In the genomic region with DNA sequence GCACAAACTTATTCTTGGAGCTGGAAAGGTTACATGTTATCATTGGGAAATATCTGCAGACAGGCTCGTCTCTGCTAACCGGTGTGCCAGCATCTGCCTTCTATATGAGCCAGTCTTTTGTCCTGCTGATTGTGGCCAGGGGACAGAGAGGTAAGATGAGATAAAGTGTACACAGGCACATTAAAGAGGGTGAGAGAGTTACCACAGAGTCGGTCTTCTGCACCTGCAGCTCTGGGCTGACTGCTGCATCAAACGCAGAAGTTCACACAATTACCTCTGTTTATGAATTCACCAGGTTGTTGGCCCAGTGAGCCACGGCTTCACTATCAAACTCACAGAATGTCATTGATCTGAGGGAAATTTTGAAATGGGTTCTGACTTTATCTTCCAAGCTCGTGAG, we compare ENCODE assay signal across 22 mouse cellular contexts.
A peak's percentile ranks its signal among the peaks of the same experiment; 100 is the strongest.
DNase-seq lines count a peak whose midpoint lies in the region; ATAC-seq and TF ChIP-seq lines count a peak whose summit lies in the region.
"Had no signal": no experiment of that assay in that cellular context is flagged by ENCODE, and none has a peak within 500 bp of the region (broad histone marks: within the 10 kb centered on the region; RNA-seq: fewer than 3 reads in every experiment).

No protein-coding gene starts in this region.

- no peak overlapping the region for H3K4me2 ChIP-seq in forebrain, embryonic 13.5 days
- H3K4me2 ChIP-seq in forebrain, embryonic 15.5 days (replicated peaks) = no peak overlapping the region
- no peak overlapping the region for H3K4me2 ChIP-seq in midbrain, embryonic 11.5 days
- H3K4me2 ChIP-seq in midbrain, postnatal 0 days (ENCODE audit: low read depth, low read length, poor library complexity, severe bottlenecking) = no peak overlapping the region
- H3K4me2 ChIP-seq in midbrain, embryonic 15.5 days = no peak overlapping the region
- H3K4me2 ChIP-seq: heart, embryonic 12.5 days; heart, embryonic 15.5 days; hindbrain, embryonic 14.5 days had no signal

- no peaks in the 10 kb centered on the region for H3K36me3 ChIP-seq in forebrain, embryonic 13.5 days (ENCODE audit: poor library complexity, severe bottlenecking)
- no peaks in the 10 kb centered on the region for H3K36me3 ChIP-seq in forebrain, embryonic 15.5 days
- no peaks in the 10 kb centered on the region for H3K36me3 ChIP-seq in midbrain, embryonic 11.5 days (ENCODE audit: control insufficient read depth, insufficient read depth, low read length)
- no peaks in the 10 kb centered on the region for H3K36me3 ChIP-seq in midbrain, postnatal 0 days (ENCODE audit: insufficient read depth, low read length)
- no peaks in the 10 kb centered on the region for H3K36me3 ChIP-seq in midbrain, embryonic 15.5 days (replicated peaks)
- H3K36me3 ChIP-seq: forebrain, embryonic 10.5 days; heart, embryonic 12.5 days; heart, embryonic 15.5 days had no signal

- H3K27ac ChIP-seq in forebrain, embryonic 13.5 days = no peak overlapping the region
- no peak overlapping the region for H3K27ac ChIP-seq in forebrain, embryonic 15.5 days (replicated peaks)
- H3K27ac ChIP-seq in midbrain, embryonic 11.5 days (ENCODE audit: low read depth, low read length) = no peak overlapping the region
- no peak overlapping the region for H3K27ac ChIP-seq in midbrain, postnatal 0 days (ENCODE audit: low read depth, low read length)
- H3K27ac ChIP-seq in midbrain, embryonic 15.5 days = peak overlapping the region; percentile 13; the same call in 1 of the 2 replicates
- H3K27ac ChIP-seq: forebrain, embryonic 10.5 days; gastrocnemius, adult 2 months; heart, embryonic 15.5 days; hindbrain, embryonic 14.5 days had no signal

- TF ChIP-seq POLR2A in brain, embryonic 14.5 days (IDR thresholded peaks at IDR 0.05; ENCODE audit: borderline replicate concordance, extremely low read depth, insufficient read depth, insufficient read length, poor library complexity, severe bottlenecking) = no peak

- ATAC-seq in forebrain, embryonic 13.5 days = peak; percentile 38; the same call in 1 of the 2 replicates
- no peak for ATAC-seq in forebrain, embryonic 15.5 days (replicated peaks)
- ATAC-seq in midbrain, embryonic 11.5 days (ENCODE audit: low FRiP score) = peak; percentile 50
- no peak for ATAC-seq in midbrain, postnatal 0 days (ENCODE audit: low FRiP score)
- ATAC-seq in midbrain, embryonic 15.5 days (replicated peaks) = 0 out of 2 replicates have a peak, but pooled peaks have one; percentile 56

- no peak overlapping the region for H3K4me3 ChIP-seq in forebrain, embryonic 13.5 days
- H3K4me3 ChIP-seq in forebrain, embryonic 15.5 days = no peak overlapping the region
- H3K4me3 ChIP-seq in midbrain, embryonic 11.5 days (ENCODE audit: low read depth, low read length) = no peak overlapping the region
- H3K4me3 ChIP-seq in midbrain, postnatal 0 days (ENCODE audit: low read depth, low read length) = no peak overlapping the region
- no peak overlapping the region for H3K4me3 ChIP-seq in midbrain, embryonic 15.5 days
- H3K4me3 ChIP-seq: forebrain, embryonic 10.5 days; gastrocnemius, adult 2 months; heart, embryonic 12.5 days; heart, embryonic 15.5 days had no signal

- 67% methylated on average over 6 of the region's 6 CpGs for WGBS in forebrain, embryonic 13.5 days
- WGBS in forebrain, embryonic 15.5 days = 55% methylated on average over 6 of the region's 6 CpGs
- 71% methylated on average over 6 of the region's 6 CpGs for WGBS in midbrain, embryonic 11.5 days
- WGBS in midbrain, postnatal 0 days = 23% methylated on average over 6 of the region's 6 CpGs
- WGBS in midbrain, embryonic 15.5 days = 29% methylated on average over 6 of the region's 6 CpGs

- peaks cover 5% of the 10 kb centered on the region; the same call in 1 of the 2 replicates for H3K4me1 ChIP-seq in forebrain, embryonic 13.5 days
- peaks cover 6% of the 10 kb centered on the region; the same call in 1 of the 2 replicates for H3K4me1 ChIP-seq in forebrain, embryonic 15.5 days
- H3K4me1 ChIP-seq in midbrain, embryonic 11.5 days (ENCODE audit: control insufficient read depth, insufficient read depth, low read length) = peaks cover 2% of the 10 kb centered on the region; the same call in 1 of the 2 replicates
- H3K4me1 ChIP-seq in midbrain, postnatal 0 days (ENCODE audit: insufficient read depth, low read length) = peaks cover 5% of the 10 kb centered on the region; the same call in 1 of the 2 replicates
- H3K4me1 ChIP-seq in midbrain, embryonic 15.5 days = peaks cover 7% of the 10 kb centered on the region
- H3K4me1 ChIP-seq: forebrain, embryonic 10.5 days; heart, embryonic 12.5 days; heart, embryonic 15.5 days had no signal

- DNase-seq in midbrain, embryonic 11.5 days (ENCODE audit: low spot score, missing footprints) = no peak
- DNase-seq in midbrain, postnatal 0 days (ENCODE audit: low spot score) = no peak
- DNase-seq in brain, embryonic 14.5 days (ENCODE audit: low read depth) = peak; percentile 7
- DNase-seq in gastrocnemius, adult 8-10 months (ENCODE audit: low spot score in 2 of 2) = no peak
- no peak for DNase-seq in cerebellum, postnatal 14 days
- DNase-seq: adrenal gland, adult 2 months; adrenal gland, postnatal 14 days; cerebellum, adult 11-12 months; cerebellum, adult 8-10 months; cerebellum, postnatal 10 days; gastrocnemius, adult 2 months; gastrocnemius, postnatal 25 days; heart, adult 18-20 months; heart, postnatal 10 days; heart, postnatal 36 days had no signal

- TF ChIP-seq CTCF in midbrain, postnatal 0 days (IDR thresholded peaks at IDR 0.05) = no peak
- TF ChIP-seq CTCF in brain, embryonic 14.5 days (IDR thresholded peaks at IDR 0.05; ENCODE audit: borderline replicate concordance, extremely low read depth, insufficient read depth, insufficient read length) = no peak

- no peaks in the 10 kb centered on the region for H3K9me3 ChIP-seq in forebrain, embryonic 13.5 days (replicated peaks)
- no peaks in the 10 kb centered on the region for H3K9me3 ChIP-seq in forebrain, embryonic 15.5 days
- no peaks in the 10 kb centered on the region for H3K9me3 ChIP-seq in midbrain, embryonic 11.5 days (ENCODE audit: control insufficient read depth, low read length)
- H3K9me3 ChIP-seq in midbrain, postnatal 0 days (ENCODE audit: low read length) = no peaks in the 10 kb centered on the region
- H3K9me3 ChIP-seq in midbrain, embryonic 15.5 days = no peaks in the 10 kb centered on the region
- H3K9me3 ChIP-seq: forebrain, embryonic 10.5 days; heart, embryonic 12.5 days; heart, embryonic 15.5 days had no signal

- no peaks in the 10 kb centered on the region for H3K27me3 ChIP-seq in forebrain, embryonic 13.5 days
- H3K27me3 ChIP-seq in forebrain, embryonic 15.5 days = no peaks in the 10 kb centered on the region
- H3K27me3 ChIP-seq in midbrain, embryonic 11.5 days (ENCODE audit: control insufficient read depth, insufficient read depth, low read length) = no peaks in the 10 kb centered on the region
- H3K27me3 ChIP-seq in midbrain, postnatal 0 days (ENCODE audit: insufficient read depth, low read length) = no peaks in the 10 kb centered on the region
- no peaks in the 10 kb centered on the region for H3K27me3 ChIP-seq in midbrain, embryonic 15.5 days (replicated peaks)
- H3K27me3 ChIP-seq: heart, embryonic 12.5 days; heart, embryonic 15.5 days had no signal

- no peak overlapping the region for H3K9ac ChIP-seq in forebrain, embryonic 13.5 days
- no peak overlapping the region for H3K9ac ChIP-seq in forebrain, embryonic 15.5 days (replicated peaks)
- H3K9ac ChIP-seq in midbrain, embryonic 11.5 days (ENCODE audit: low read length) = no peak overlapping the region
- H3K9ac ChIP-seq in midbrain, postnatal 0 days (replicated peaks; ENCODE audit: low read length, poor library complexity, severe bottlenecking) = no peak overlapping the region
- H3K9ac ChIP-seq in midbrain, embryonic 15.5 days = no peak overlapping the region
- H3K9ac ChIP-seq: heart, embryonic 12.5 days; heart, embryonic 15.5 days; hindbrain, embryonic 14.5 days had no signal

Comparison
In these comparisons a context has a peak if more than half of its experiments do, and no peak if none do; other contexts are left out.
1. ATAC-seq: peak in forebrain, embryonic 13.5 days (single experiment), midbrain, embryonic 11.5 days (single experiment) and midbrain, embryonic 15.5 days (single experiment); none in forebrain, embryonic 15.5 days (single experiment) and midbrain, postnatal 0 days (single experiment).